Mouse (Mus musculus): ENCODE data around the gene Cybb.
"Not testable (repeated sequence)": the region's sequence is repeated elsewhere in the genome, so short reads cannot be mapped to it uniquely, and the experiment has no call there.

GRCm38 (mm10) chrX:9517531-9517930, 30.0 kb upstream of the Cybb start:
- TF ChIP-seq MXI1 (IDR thresholded peaks at IDR 0.05; ENCODE audit: low read depth, low read length); RAD21 (IDR thresholded peaks at IDR 0.05; ENCODE audit: low read depth, low read length); CTCF (conservative IDR thresholded peaks at IDR 0.05 in 1 of 2, IDR thresholded peaks at IDR 0.05 in 1 of 2; ENCODE audit: low read depth in 2 of 2, low read length in 2 of 2): not testable (repeated sequence)

Measured in CH12.LX (cell line).